Mouse (Mus musculus) midbrain, embryonic 16.5 days (tissue): ENCODE data around the gene Cgnl1. TPM values are rescaled to one million over a fixed set of nuclear protein-coding genes. Genes with fewer than 3 reads are reported as not detected.
"Not testable (repeated sequence)": the region's sequence is repeated elsewhere in the genome, so short reads cannot be mapped to it uniquely, and the experiment has no call there.

Experiments
- ATAC-seq: fragments of 200-750 bp; cut with Nextera tagmentation; 2 replicates; pipeline ENCODE4 v1.8.0; 2017; ENCODE audit warnings: moderate TSS enrichment
- H3K27ac ChIP-seq: fragments of 300-500 bp; sonication (generic); 2 replicates; pipeline ENCODE4 v1.5.1; 2014; ENCODE audit warnings: mild to moderate bottlenecking, low read length, mixed read lengths
- H3K27me3 ChIP-seq: fragments of 300-500 bp; sonication (generic); 2 replicates; pipeline ENCODE4 v1.6.1; 2014; ENCODE audit warnings: low read depth, low read length, mixed read lengths; ENCODE audit not compliant: control insufficient read depth, insufficient read depth
- H3K36me3 ChIP-seq: fragments of 300-500 bp; sonication (generic); 2 replicates; pipeline ENCODE4 v1.6.1; 2014; ENCODE audit warnings: mild to moderate bottlenecking, low read length, moderate library complexity, mixed read lengths; ENCODE audit not compliant: control insufficient read depth, insufficient read depth
- H3K4me1 ChIP-seq: fragments of 300-500 bp; sonication (generic); 2 replicates; pipeline ENCODE4 v1.6.1; 2014; ENCODE audit warnings: mild to moderate bottlenecking, low read length, mixed read lengths; ENCODE audit not compliant: control insufficient read depth, insufficient read depth
- H3K4me2 ChIP-seq: fragments of 300-500 bp; sonication (generic); 2 replicates; pipeline ENCODE4 v1.6.1; 2014; ENCODE audit warnings: mild to moderate bottlenecking, low read length, mixed read lengths
- H3K4me3 ChIP-seq: fragments of 300-500 bp; sonication (generic); 2 replicates; pipeline ENCODE4 v1.5.1; 2014; ENCODE audit warnings: low read depth, mild to moderate bottlenecking, low read length, moderate library complexity, mixed read lengths
- H3K9ac ChIP-seq: fragments of 300-500 bp; sonication (generic); 2 replicates; pipeline ENCODE4 v1.6.1; 2014; ENCODE audit warnings: low read depth, low read length, mixed read lengths
- H3K9me3 ChIP-seq: fragments of 300-500 bp; sonication (generic); replicated peaks from 2 replicates; pipeline ENCODE4 v1.6.1; 2014; ENCODE audit warnings: mild to moderate bottlenecking, low read length, mixed read lengths; ENCODE audit not compliant: control insufficient read depth, poor library complexity, severe bottlenecking
- WGBS: fragments of 180-500 bp; shearing (Covaris S2); extraction: QIAGEN DNeasy Blood & Tissue Kit; methylation state at CpG from one replicate; pipeline ENCODE4 v1.1.7; 2014; 5-methylcytosine and 5-hydroxymethylcytosine counted together
- polyA plus RNA-seq: library from polyadenylated mRNA; unstranded; fragments of >200 nt; fragmentation: Nextera tagmentation; extraction: Ambion mirVana; gene quantifications from 2 replicates; pipeline ENCODE4 v1.2.1, GENCODE M21; 2015

Gene Cgnl1
- polyA plus RNA-seq, 1 experiment from 2014 or later, result 4.2 TPM

GRCm38 (mm10) chr9:71624793-71625495 lies 146.5 kb downstream of the Cgnl1 start:
- ATAC-seq, result no peak
- Histone ChIP-seq H3K4me2 (no peak overlapping the region), H3K27ac (no peak overlapping the region), H3K4me3 (no peak overlapping the region), H3K36me3 (no peaks in the 10 kb centered on the region), H3K27me3 (no peaks in the 10 kb centered on the region), H3K4me1 (no peaks in the 10 kb centered on the region), H3K9ac (no peak overlapping the region), H3K9me3 (no peaks in the 10 kb centered on the region)
- WGBS, result 48% methylated on average over 10 of the region's 10 CpGs

GRCm38 (mm10) chr9:71623871-71624569 lies 147.4 kb downstream of the Cgnl1 start:
- Histone ChIP-seq H3K9me3 (no peaks in the 10 kb centered on the region), H3K9ac (no peak overlapping the region), H3K27me3 (no peaks in the 10 kb centered on the region), H3K27ac (no peak overlapping the region), H3K4me3 (no peak overlapping the region), H3K4me2 (no peak overlapping the region), H3K4me1 (no peaks in the 10 kb centered on the region), H3K36me3 (no peaks in the 10 kb centered on the region)
- WGBS, result 37% methylated on average over 4 of the region's 4 CpGs
- ATAC-seq, result peak; percentile 62

- 74% methylated on average over 3 of the region's 3 CpGs for WGBS
- no peaks in the 10 kb centered on the region for H3K27me3 ChIP-seq
- ATAC-seq, result no peak
- H3K4me2 ChIP-seq, result no peak overlapping the region
- H3K4me1 ChIP-seq, result no peaks in the 10 kb centered on the region
- no peaks in the 10 kb centered on the region for H3K9me3 ChIP-seq
- H3K4me3 ChIP-seq, result no peak overlapping the region
- H3K9ac ChIP-seq, result no peak overlapping the region
- no peaks in the 10 kb centered on the region for H3K36me3 ChIP-seq
- H3K27ac ChIP-seq, result no peak overlapping the region
These were observed 148.8 kb downstream of the Cgnl1 start for GRCm38 (mm10) chr9:71622593-71622992.

- Histone ChIP-seq H3K4me2 (no peak overlapping the region), H3K36me3 (no peaks in the 10 kb centered on the region), H3K27ac (no peak overlapping the region), H3K9me3 (no peaks in the 10 kb centered on the region), H3K9ac (no peak overlapping the region), H3K4me1 (no peaks in the 10 kb centered on the region), H3K27me3 (no peaks in the 10 kb centered on the region), H3K4me3 (no peak overlapping the region)
- 91% methylated on average over 4 of the region's 4 CpGs for WGBS
- ATAC-seq, result no peak
These were observed 149.4 kb downstream of the Cgnl1 start for GRCm38 (mm10) chr9:71621968-71622367.

- H3K4me3 ChIP-seq, H3K27me3 ChIP-seq, H3K4me2 ChIP-seq, H3K27ac ChIP-seq, ATAC-seq, H3K4me1 ChIP-seq, H3K36me3 ChIP-seq, H3K9me3 ChIP-seq, H3K9ac ChIP-seq: not testable (repeated sequence)
- WGBS, result 74% methylated on average over 5 of the region's 5 CpGs
These were observed 151.3 kb downstream of the Cgnl1 start for GRCm38 (mm10) chr9:71620116-71620515.

- no peaks in the 10 kb centered on the region for H3K9me3 ChIP-seq
- H3K27ac ChIP-seq, result no peak overlapping the region
- no peaks in the 10 kb centered on the region for H3K27me3 ChIP-seq
- H3K4me2 ChIP-seq, result no peak overlapping the region
- no peak overlapping the region for H3K9ac ChIP-seq
- 66% methylated on average over 8 of the region's 8 CpGs for WGBS
- H3K36me3 ChIP-seq, result no peaks in the 10 kb centered on the region
- no peak overlapping the region for H3K4me3 ChIP-seq
- H3K4me1 ChIP-seq, result no peaks in the 10 kb centered on the region
- ATAC-seq, result no peak
These were observed 154.0 kb downstream of the Cgnl1 start for GRCm38 (mm10) chr9:71617363-71617762.

GRCm38 (mm10) chr9:71616185-71616584 lies 155.2 kb downstream of the Cgnl1 start:
- no peak overlapping the region for H3K4me2 ChIP-seq
- no peaks in the 10 kb centered on the region for H3K4me1 ChIP-seq
- H3K27ac ChIP-seq, result no peak overlapping the region
- no peaks in the 10 kb centered on the region for H3K9me3 ChIP-seq
- H3K27me3 ChIP-seq, result no peaks in the 10 kb centered on the region
- no peak overlapping the region for H3K9ac ChIP-seq
- WGBS, result 7% methylated on average over 3 of the region's 3 CpGs
- H3K36me3 ChIP-seq, result no peaks in the 10 kb centered on the region
- no peak for ATAC-seq
- H3K4me3 ChIP-seq, result no peak overlapping the region

- no peaks in the 10 kb centered on the region for H3K4me1 ChIP-seq
- no peak overlapping the region for H3K4me2 ChIP-seq
- no peak for ATAC-seq
- no peak overlapping the region for H3K4me3 ChIP-seq
- no peaks in the 10 kb centered on the region for H3K36me3 ChIP-seq
- no peak overlapping the region for H3K9ac ChIP-seq
- H3K9me3 ChIP-seq, result no peaks in the 10 kb centered on the region
- no peak overlapping the region for H3K27ac ChIP-seq
- 38% methylated on average over 2 of the region's 2 CpGs for WGBS
- no peaks in the 10 kb centered on the region for H3K27me3 ChIP-seq
These were observed 156.8 kb downstream of the Cgnl1 start for GRCm38 (mm10) chr9:71614643-71615042.

- H3K36me3 ChIP-seq, result no peaks in the 10 kb centered on the region
- ATAC-seq, result no peak
- H3K27me3 ChIP-seq, result no peaks in the 10 kb centered on the region
- no peaks in the 10 kb centered on the region for H3K9me3 ChIP-seq
- H3K4me2 ChIP-seq, result no peak overlapping the region
- no peak overlapping the region for H3K4me3 ChIP-seq
- H3K9ac ChIP-seq, result no peak overlapping the region
- H3K27ac ChIP-seq, result no peak overlapping the region
- no peaks in the 10 kb centered on the region for H3K4me1 ChIP-seq
- 74% methylated on average over 6 of the region's 6 CpGs for WGBS
These were observed 158.4 kb downstream of the Cgnl1 start for GRCm38 (mm10) chr9:71612981-71613380.
